Mouse (Mus musculus) kidney, embryonic 14.5 days (tissue): Measurements from ENCODE around the gene Gpbp1. TPM values are rescaled to one million over a fixed set of nuclear protein-coding genes. Genes with fewer than 3 reads are reported as not detected.

ENCODE experiments used
- ATAC-seq: fragments of 200-750 bp; cut with Nextera tagmentation; 2 replicates; pipeline ENCODE4 v1.8.0; 2017; ENCODE audit warnings: moderate number of reproducible peaks, mild to moderate bottlenecking, moderate TSS enrichment, moderate library complexity; ENCODE audit not compliant: low FRiP score, low TSS enrichment
- H3K27ac ChIP-seq: fragments of 300-500 bp; sonication (generic); 2 replicates; pipeline ENCODE4 v1.5.1; 2014; ENCODE audit warnings: low read depth, mild to moderate bottlenecking, low read length, moderate library complexity, mixed read lengths
- H3K27me3 ChIP-seq: fragments of 300-500 bp; sonication (generic); 2 replicates; pipeline ENCODE4 v1.6.1; 2014; ENCODE audit warnings: mild to moderate bottlenecking, low read length; ENCODE audit not compliant: control insufficient read depth, insufficient read depth
- H3K36me3 ChIP-seq: fragments of 300-500 bp; sonication (generic); 2 replicates; pipeline ENCODE4 v1.6.1; 2014; ENCODE audit warnings: low read length, mixed read lengths; ENCODE audit not compliant: control insufficient read depth, insufficient read depth
- H3K4me1 ChIP-seq: fragments of 300-500 bp; sonication (generic); 2 replicates; pipeline ENCODE4 v1.6.1; 2014; ENCODE audit warnings: low read length, mixed read lengths; ENCODE audit not compliant: control insufficient read depth, insufficient read depth
- H3K4me2 ChIP-seq: fragments of 300-500 bp; sonication (generic); replicated peaks from 2 replicates; pipeline ENCODE4 v1.6.1; 2014; ENCODE audit warnings: low read depth, mild to moderate bottlenecking, low read length
- H3K4me3 ChIP-seq: fragments of 300-500 bp; sonication (generic); 2 replicates; pipeline ENCODE4 v1.5.1; 2014; ENCODE audit warnings: mild to moderate bottlenecking, low read length
- H3K9ac ChIP-seq: fragments of 300-500 bp; sonication (generic); 2 replicates; pipeline ENCODE4 v1.6.1; 2014; ENCODE audit warnings: low read depth, mild to moderate bottlenecking, low read length, moderate library complexity
- H3K9me3 ChIP-seq: fragments of 300-500 bp; sonication (generic); 2 replicates; pipeline ENCODE4 v1.6.1; 2016; ENCODE audit warnings: low read length; ENCODE audit not compliant: control insufficient read depth
- WGBS: fragments of 180-500 bp; shearing (Covaris S2); extraction: QIAGEN DNeasy Blood & Tissue Kit; methylation state at CpG from one replicate; pipeline ENCODE4 v1.1.7; 2014; 5-methylcytosine and 5-hydroxymethylcytosine counted together
- polyA plus RNA-seq: library from polyadenylated mRNA; unstranded; fragments of >200 nt; fragmentation: Nextera tagmentation; extraction: Ambion mirVana; gene quantifications from 2 replicates; pipeline ENCODE4 v1.2.1, GENCODE M21; 2014

Gene Gpbp1
- polyA plus RNA-seq, 1 experiment from 2014 or later = 96.3 TPM

DNA sequence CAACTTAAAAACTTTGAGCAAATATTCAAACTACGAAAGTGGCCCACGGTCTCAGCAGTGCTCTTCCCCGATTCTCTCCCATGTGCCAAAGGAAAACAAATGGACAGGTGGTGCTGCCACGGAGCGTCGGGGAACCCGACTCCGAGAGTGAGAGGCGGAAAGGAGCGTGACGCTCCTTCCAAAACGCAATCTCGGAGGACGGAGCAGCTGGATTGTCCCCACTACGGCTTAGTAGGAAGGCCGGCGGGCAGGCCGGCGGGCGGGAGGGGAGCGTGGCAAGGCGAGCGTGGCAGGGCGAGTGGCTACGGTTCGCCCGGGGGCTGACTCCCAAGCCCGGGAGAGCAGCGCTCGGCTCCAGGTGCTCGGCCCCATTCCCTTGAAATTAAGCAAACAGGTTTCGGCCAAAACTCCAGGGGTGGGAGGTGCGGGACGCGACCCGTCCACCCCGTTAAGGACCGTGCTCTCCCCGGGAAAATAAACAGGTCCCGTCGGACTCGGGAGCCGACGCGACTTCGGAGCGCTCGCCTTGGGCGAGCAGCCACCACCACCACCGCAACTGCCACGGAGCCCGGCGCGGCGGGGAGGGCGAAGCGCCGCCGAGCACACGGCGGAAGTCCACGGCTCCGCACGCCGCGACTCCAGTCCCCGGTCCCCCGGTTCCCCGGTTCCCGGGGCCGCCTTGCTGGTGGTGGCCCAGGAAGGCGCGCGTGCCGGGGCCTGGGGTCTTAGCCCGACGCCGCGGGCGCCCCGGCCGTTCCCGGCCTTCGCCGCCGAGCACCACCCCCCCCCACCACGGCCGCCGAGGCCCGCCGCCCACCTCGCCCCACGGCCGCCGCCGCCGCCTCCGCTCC is 1.0 kb downstream of the Gpbp1 start:
- H3K36me3 ChIP-seq = no peaks in the 10 kb centered on the region
- H3K4me3 ChIP-seq = peak overlapping the region; percentile 96
- peak overlapping the region; percentile 63 for H3K4me2 ChIP-seq
- H3K27ac ChIP-seq = peak overlapping the region; percentile 98
- H3K9me3 ChIP-seq = no peaks in the 10 kb centered on the region
- H3K27me3 ChIP-seq = peaks cover 10% of the 10 kb centered on the region
- peaks cover 8% of the 10 kb centered on the region; the same call in 1 of the 2 replicates for H3K4me1 ChIP-seq
- peak overlapping the region; percentile 99 for H3K9ac ChIP-seq
- WGBS = under 1% methylated on average over 80 of the region's 98 CpGs
- peak; percentile 13 for ATAC-seq

DNA sequence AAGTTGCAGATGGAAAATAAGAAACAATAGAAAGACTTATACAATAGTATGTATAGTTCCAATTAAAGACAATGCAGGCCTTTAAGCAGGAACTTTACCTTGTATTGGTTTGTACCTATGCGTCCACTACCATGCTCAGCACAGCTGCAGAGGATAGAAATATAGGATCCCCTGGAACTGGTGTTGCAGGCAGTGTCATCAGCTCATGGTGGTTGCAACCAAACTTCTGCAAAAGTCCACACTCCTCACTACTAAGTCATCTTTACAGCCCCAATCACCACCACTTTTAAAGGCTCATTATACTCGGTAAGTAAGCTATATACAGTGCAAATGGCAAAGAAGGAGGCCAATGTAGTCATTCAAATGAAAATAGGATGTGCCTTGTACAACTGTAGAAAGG is 12.2 kb downstream of the Gpbp1 start:
- ATAC-seq = no peak
- Histone ChIP-seq H3K27ac (no peak overlapping the region), H3K4me2 (no peak overlapping the region), H3K9ac (no peak overlapping the region), H3K9me3 (no peaks in the 10 kb centered on the region), H3K4me3 (no peak overlapping the region), H3K36me3 (peaks cover 16% of the 10 kb centered on the region; the same call in 1 of the 2 replicates), H3K4me1 (peaks cover 3% of the 10 kb centered on the region; the same call in 1 of the 2 replicates), H3K27me3 (no peaks in the 10 kb centered on the region)
- WGBS = 67% methylated on average over 2 of the region's 2 CpGs

DNA sequence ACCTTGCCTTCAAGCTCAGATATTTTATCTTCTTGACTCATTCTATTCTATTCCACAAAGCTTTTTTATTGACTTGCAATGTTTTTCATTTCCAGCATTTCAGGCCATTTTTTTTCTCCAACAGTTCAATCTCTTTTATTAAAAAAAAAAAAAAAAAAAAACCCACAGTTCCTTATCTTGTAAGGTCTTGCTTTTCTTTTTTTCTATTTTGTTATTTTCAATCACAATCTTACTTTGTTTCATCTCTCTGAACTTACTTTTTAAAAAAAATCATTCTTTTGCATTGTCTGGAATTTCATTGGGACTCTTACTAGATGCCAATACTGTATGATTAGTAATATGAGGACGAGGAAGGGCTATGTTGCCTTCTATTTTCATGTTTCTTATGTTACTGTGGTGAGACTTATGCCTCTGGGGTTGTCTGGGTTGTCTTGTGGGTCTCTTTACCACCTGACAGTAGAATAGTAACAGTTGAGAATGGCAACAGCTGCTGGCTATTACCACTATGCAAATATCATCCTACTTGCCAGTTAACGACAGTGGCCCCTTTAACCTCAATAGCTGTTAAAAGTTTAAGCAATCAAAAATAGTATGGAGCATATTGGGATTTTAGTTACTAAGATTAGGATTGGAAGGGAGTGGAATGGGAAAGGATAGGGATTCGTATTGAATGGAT is 19.2 kb downstream of the Gpbp1 start:
- Histone ChIP-seq H3K4me3 (no peak overlapping the region), H3K9ac (no peak overlapping the region), H3K27ac (no peak overlapping the region), H3K36me3 (peaks cover 14% of the 10 kb centered on the region), H3K9me3 (no peaks in the 10 kb centered on the region), H3K4me1 (no peaks in the 10 kb centered on the region; the same call in 1 of the 2 replicates), H3K27me3 (no peaks in the 10 kb centered on the region), H3K4me2 (no peak overlapping the region)
- WGBS = 81% methylated on average over 3 of the region's 3 CpGs
- no peak for ATAC-seq

DNA sequence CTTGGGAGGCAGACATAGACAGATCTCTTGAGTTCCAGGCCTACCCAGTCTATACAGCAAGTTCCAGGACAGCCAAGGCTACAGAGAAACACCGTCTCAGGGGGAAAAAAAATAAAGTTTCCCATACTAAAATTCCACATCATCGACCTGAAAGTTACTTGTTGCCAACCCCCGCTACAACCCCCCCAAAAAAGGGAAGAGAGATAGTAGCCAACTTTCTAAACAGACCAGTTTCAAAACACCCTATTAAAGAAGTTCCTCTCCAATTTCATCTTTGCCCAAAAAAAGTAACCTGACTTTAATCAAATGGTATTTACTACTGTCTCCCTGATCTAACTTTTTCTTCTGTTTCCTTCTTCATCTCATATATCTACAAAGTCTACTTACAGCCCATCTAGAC is 22.6 kb downstream of the Gpbp1 start:
- Histone ChIP-seq H3K4me1 (no peaks in the 10 kb centered on the region), H3K9ac (no peak overlapping the region), H3K4me3 (no peak overlapping the region), H3K27ac (no peak overlapping the region), H3K9me3 (no peaks in the 10 kb centered on the region), H3K4me2 (no peak overlapping the region), H3K36me3 (peaks cover 26% of the 10 kb centered on the region), H3K27me3 (no peaks in the 10 kb centered on the region)
- 96% methylated on average over 3 of the region's 3 CpGs for WGBS
- ATAC-seq = no peak

DNA sequence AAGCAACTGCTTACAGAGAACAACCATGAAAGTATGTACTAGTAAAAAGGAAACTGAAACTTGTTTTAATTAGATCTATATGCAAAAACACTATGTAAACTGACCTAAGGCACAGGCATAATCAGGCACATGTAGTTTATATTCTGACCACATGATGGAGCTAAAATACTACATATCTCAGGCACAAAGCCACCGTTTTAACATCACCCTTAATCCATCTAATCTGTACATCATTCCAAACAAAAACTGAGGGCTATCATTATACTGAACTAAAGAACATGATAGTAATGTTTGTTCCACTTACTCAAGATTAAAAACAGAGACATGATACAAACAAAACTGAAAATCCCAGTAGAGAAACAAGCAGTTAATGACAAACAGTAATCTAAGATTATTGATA is 28.5 kb downstream of the Gpbp1 start:
- 5% methylated on average over 1 of the region's 1 CpGs for WGBS

DNA sequence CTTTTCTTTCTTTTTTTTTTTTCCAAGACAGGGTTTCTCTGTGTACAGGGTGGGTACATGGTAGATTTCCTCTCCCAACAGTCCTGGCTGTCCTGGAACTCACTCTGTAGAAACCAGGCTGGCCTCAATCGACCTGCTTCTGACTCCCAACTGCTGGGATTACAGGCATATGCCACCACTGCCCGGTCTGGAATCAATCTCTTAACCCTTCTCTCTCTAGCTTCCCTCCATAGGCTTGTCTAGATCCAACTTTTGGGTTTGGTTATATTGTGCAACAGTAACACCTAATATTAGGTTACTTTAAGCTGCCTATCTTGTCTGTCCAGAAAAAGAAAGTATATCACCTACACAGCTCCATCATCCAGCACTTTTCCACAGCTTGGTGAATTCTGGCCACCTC is 33.1 kb downstream of the Gpbp1 start:
- no peak overlapping the region for H3K4me2 ChIP-seq
- H3K27me3 ChIP-seq = no peaks in the 10 kb centered on the region
- peaks cover 15% of the 10 kb centered on the region for H3K36me3 ChIP-seq
- H3K4me3 ChIP-seq = no peak overlapping the region
- no peak overlapping the region for H3K9ac ChIP-seq
- no peaks in the 10 kb centered on the region for H3K9me3 ChIP-seq
- H3K27ac ChIP-seq = no peak overlapping the region
- WGBS = 77% methylated on average over 2 of the region's 2 CpGs
- ATAC-seq = no peak
- no peaks in the 10 kb centered on the region for H3K4me1 ChIP-seq

More for the DNA sequence above, 28.5 kb downstream of the Gpbp1 start:
- Histone ChIP-seq H3K9ac (no peak overlapping the region), H3K4me2 (no peak overlapping the region), H3K27ac (no peak overlapping the region), H3K9me3 (no peaks in the 10 kb centered on the region), H3K27me3 (no peaks in the 10 kb centered on the region), H3K36me3 (peaks cover 19% of the 10 kb centered on the region), H3K4me1 (no peaks in the 10 kb centered on the region), H3K4me3 (no peak overlapping the region)
- no peak for ATAC-seq

DNA sequence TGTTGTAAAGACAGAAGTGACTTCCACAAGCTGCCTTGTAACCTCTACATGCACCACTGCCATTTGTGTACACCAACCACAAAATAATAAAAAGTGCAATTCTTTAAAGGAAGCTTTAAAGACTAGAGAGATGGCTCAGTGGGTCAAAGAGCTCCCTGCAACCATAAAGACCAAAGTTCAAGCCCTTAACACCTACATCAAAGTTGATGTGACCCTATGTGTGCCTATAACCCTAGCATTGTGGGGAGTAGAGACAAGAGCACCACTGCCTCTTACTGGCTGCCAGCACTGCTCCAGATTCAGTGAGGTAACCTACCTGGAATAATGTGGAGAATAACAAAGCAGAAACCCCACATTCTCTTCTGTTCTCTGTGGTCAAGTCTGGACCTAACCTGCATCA is 45.6 kb downstream of the Gpbp1 start:
- Histone ChIP-seq H3K27me3 (no peaks in the 10 kb centered on the region), H3K9me3 (no peaks in the 10 kb centered on the region), H3K4me2 (no peak overlapping the region), H3K4me1 (no peaks in the 10 kb centered on the region), H3K9ac (no peak overlapping the region), H3K27ac (no peak overlapping the region), H3K36me3 (peaks cover 26% of the 10 kb centered on the region), H3K4me3 (no peak overlapping the region)
- ATAC-seq = no peak

DNA sequence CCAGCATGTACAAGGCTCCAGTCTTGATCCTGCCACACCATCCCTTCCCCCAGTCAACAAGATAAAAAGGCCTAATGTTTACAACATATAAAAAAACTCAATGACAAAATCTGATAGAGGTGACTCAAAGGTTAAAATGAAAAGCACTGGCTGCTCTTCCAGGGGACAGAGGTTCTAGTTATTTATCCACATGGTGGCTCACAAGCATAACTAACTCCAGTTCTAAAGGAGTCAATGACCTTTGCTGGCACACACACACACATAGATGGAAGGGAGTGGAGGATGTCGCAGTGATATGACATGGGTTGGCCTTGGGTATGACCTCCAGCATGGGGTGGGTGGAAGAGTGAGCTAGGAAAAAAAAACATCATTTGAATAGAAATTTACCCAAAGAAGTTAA is 58.7 kb downstream of the Gpbp1 start:
- no peak overlapping the region for H3K4me2 ChIP-seq
- H3K27me3 ChIP-seq = no peaks in the 10 kb centered on the region
- no peaks in the 10 kb centered on the region for H3K4me1 ChIP-seq
- H3K4me3 ChIP-seq = no peak overlapping the region
- ATAC-seq = no peak
- no peak overlapping the region for H3K9ac ChIP-seq
- peaks cover 44% of the 10 kb centered on the region for H3K36me3 ChIP-seq
- H3K27ac ChIP-seq = no peak overlapping the region
- WGBS = 62% methylated on average over 1 of the region's 1 CpGs
- no peaks in the 10 kb centered on the region for H3K9me3 ChIP-seq

DNA sequence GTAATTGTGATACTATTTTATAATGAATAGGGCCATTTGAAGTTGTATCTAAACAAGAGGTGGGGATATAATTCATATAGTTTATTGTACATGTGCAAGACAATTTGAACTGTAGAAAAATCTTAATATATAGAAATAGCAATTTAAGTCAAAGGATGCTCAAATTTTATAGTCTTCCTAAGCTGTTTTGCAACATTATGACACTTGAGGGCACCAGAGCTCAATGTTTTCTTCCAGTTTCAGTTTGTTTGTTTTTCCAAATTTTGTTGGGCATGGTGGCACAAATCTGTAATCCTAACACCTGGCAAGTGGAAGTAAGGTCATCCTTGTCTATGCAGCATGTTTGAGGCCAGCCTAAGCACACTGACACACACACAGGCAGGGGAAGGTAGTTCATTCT is 68.6 kb downstream of the Gpbp1 start:
- Histone ChIP-seq H3K27ac (no peak overlapping the region), H3K4me1 (no peaks in the 10 kb centered on the region), H3K36me3 (peaks cover 7% of the 10 kb centered on the region; the same call in 1 of the 2 replicates), H3K9ac (no peak overlapping the region), H3K4me2 (no peak overlapping the region), H3K4me3 (no peak overlapping the region), H3K27me3 (no peaks in the 10 kb centered on the region), H3K9me3 (no peaks in the 10 kb centered on the region)
- no peak for ATAC-seq
